Mouse (Mus musculus) layer of hippocampus, postnatal 14 days (tissue): ENCODE data around the gene Slc26a1. TPM values are rescaled to one million over a fixed set of nuclear protein-coding genes. Genes with fewer than 3 reads are reported as not detected.

ENCODE experiments used
- DNase-seq, 2 experiments: peaks; one replicate each; pipeline ENCODE4 v3.0.0; 2021 to 2022; ENCODE audit warnings: low spot score in 2 of 2, mixed read lengths in 1 of 2
- long read RNA-seq, 2 experiments: library from polyadenylated mRNA; stranded (forward); transcript quantifications; one replicate each; pipeline ENCODE4 v2.0.0; 2021
- total RNA-seq, 2 experiments: library from RNA; stranded (reverse); gene quantifications; 2 replicates each; pipeline ENCODE4 v1.2.3; 2021

Gene Slc26a1
- 1 to 10 TPM; 1.4 to 2.1 TPM for total RNA-seq
- long read RNA-seq, experiment 1, partial matches to known transcripts, result 0 of 2 reads
- long read RNA-seq, experiment 1, other reads (novel, unspliced or antisense), result 1 of 2 reads
- long read RNA-seq, experiment 2, partial matches to known transcripts, result 0 of 5 reads
- long read RNA-seq, experiment 2, other reads (novel, unspliced or antisense), result 5 of 5 reads

DNA sequence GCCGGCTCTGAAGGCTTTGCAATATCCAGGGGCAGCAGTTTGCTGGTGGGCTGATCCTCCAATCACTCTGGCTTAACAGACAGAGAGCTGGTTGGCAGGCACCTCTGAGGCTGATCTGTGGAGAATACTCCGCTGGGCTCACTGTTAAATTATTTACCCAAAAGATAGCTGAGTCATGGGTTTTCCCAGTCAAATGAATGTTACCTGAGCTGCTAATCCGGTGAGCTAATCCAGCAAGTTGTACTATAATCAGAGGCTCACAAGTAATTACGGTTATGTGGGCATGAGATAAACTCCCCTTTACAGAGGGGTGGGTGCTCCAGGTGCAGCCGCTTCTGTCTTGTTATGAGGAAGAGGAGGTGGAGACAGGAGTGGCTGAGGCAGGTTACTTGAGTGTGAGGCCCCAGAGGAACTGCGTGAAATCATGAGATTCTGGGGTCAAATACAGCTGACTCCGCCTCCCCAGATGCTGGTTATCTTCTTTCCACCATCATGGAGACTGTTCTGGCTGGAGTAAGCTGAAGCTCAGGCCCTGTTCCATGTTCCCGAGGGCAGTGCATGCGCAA, at the start of gene Slc26a1:
Gene Slc26a1, minus strand, starts transcription at position 319 of the 566 bp plus-strand sequence.
- DNase-seq, result no peak

DNA sequence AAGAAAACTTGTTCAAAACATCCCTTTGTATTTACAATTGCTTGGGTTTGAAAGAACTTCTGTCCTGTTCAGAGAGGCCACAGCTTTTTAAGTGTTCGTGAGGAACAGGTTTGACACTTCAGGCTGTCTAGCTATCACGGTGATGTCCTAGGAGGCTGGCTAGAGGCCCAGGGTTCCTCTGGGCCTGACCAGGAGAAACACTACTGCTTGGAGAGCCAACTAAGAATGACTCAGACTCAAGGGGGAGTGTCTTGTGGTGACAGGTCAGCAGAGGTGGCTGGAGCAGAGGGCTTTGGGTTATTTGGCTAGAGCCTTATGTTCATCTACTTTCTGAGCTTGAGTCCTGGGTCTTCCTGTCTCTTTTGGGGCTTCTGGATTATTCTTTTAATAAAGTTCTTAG, 48.6 kb upstream of the Slc26a1 start:
- DNase-seq, result no peak

DNA sequence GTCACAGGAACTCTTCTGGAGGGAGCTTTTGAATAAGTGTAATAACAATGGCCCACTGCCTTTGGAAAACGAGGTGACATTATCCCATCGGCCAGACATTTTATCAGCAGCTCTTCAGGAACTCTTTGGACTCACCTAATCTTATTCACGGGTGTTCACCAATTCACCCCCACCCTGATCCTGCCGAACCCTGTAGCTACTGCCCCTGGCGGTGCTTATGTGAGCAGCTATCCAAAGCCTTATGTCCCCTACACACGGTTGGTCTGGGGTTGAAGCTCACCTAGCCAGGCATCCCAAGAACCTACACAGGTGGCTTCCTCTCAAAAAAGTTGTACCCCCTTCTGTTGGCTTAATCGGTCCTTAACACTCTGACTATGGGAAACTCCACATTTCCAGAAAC, 44.4 kb upstream of the Slc26a1 start:
- no peak for DNase-seq

DNA sequence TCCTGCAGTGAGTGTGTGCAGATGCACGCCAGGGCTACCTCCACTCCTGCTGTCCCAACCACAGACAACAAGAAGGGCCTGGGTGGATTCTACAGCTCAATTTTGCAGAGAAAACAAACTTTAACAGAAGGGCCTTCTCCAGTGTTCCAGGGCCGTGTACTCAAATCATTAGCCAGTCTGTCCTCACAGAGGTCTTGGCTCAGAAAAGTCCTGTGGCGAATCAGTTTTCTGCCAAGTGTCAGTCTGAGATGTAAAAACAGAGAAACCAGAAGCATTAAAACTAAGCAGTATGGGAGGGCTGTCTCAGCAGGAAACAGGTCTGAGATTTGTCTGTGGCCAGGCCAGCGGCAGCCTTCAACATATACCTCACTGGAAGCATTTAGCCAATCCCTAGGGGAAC, 42.7 kb upstream of the Slc26a1 start:
- peak in 1 of 2 experiments; percentile 42 for DNase-seq

DNA sequence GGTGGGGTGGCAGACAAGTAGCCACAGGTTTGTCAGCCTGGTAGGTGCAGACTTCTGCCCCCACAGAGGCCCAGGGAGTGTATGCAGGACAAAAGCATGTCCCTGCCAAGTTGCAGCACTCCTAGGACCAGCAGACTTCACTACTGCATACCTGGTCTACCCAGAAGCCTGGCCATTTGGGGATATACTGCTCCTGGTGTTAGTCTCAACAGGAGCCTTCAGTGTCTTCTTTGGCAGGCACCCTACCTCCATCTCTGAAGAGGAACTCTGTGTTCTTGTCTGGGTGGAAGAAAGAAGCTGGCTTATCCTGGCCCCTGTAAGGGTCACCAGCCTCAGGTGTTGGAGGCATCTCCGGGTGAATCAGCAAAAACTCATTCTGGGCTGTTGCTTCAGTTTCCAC, 40.6 kb upstream of the Slc26a1 start:
- no peak for DNase-seq

DNA sequence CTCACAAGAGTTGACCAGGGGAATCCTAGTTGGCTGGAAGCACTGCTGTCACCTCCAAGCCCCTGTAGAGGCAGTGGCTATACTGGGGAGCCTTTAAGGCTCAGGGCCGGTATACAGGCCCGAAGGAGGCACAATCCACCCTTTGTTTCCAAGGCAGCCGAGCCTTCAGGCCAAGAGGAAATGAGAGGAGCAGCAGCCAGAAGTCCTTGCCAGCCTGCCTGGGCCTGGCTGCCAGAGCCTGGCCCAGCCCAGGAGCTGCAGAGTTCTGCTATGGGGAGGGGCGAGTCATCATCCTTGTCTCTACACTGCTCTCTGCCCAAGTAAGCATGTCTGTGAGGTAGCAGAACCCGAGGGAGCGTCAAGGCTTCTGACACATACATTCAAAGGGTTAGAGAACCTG, 38.8 kb upstream of the Slc26a1 start:
- DNase-seq, result peak in 1 of 2 experiments; percentile 74

DNA sequence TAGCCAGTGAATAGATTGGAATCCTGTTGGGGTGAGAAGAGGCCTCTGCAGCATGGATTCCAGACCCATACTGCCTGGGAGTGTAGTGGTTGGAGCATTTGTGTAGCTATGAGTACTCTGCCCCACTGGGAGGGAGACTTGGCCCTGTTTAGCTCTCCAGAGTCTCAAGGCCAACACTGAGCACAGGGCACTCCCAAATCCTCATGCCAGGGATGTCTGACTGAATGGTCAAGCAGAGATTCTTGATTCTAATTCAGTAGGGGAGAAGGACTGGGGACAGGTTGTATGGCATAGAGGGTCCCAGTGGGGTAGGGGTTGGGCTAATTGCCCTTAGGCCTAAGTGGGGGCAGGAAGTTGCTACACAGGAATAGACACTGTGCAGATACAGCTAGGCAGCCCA, 38.3 kb upstream of the Slc26a1 start:
- DNase-seq, result no peak

DNA sequence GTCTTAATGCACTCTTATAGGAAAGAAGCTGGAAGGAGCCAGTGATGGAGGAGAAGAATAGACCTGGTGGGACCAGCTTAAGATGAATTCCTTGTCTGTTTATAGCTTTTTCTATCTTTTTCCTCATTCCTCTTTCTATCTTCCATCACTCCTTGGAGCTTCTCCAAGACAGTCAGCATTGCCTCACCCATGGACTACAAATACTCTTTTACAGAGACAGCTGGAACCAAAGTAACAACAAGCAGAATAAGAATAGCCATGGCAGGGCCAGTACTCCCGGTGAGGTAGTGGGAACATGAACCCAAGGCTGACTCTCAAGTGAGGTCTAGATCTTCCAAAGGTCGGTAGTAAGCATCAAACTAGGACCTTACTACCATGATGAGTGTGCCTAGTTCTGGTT, 37.7 kb upstream of the Slc26a1 start:
- DNase-seq, result no peak

DNA sequence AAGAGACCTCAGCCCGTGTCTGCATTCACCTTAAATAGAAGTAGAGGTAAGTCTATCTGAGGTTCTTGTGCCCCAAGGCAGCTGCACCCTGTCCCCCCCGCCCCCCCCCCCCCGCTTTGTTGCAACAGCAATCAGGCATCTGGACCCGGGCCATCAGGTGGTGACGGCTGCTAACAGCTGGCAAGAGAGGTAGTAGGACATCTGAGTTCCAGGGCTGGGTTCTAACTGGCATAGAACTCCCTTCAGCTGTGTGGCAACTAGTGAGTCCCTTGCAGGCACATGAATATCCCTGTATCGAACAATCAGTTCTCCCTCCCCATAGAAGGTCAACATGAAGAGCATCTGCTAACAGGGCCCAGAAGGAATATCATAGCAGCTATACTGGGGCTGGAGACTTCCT, 36.6 kb upstream of the Slc26a1 start:
- no peak for DNase-seq

DNA sequence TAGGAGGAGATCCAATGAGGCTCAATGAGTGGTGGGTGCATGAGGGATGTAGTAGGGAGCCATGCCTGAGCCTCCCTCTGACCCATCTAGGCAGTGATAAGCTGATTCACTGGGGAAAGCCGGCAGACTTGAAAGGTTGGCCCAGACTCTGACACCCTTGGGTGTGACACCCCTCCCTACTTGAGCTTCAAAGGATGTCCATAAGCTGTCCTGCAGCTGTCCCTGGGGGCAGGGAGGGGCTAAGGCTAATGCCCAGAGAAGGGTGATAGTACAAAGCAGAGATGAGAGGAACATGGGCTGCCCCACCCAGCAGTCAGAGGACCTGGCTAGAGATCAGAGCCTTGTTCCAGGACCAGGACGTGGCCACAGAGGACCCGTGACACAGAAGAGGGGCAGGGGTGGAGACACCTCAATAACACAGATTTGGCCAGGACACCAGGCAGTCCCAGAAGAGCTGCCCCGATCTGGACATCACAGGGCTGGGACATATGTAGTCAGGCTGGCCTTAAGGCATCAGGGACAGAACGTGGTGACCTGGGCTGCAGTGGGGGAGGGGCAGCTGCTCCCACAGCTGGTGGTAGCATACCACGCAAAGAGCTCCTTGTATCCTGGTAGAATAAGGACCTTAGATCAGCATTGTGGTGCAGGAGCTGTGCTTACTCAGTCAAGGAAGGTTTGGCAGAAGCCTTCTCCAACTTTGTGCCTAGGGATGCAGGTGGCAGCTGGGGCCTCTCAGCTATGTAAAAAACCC, 33.8 kb upstream of the Slc26a1 start:
- DNase-seq, result no peak

DNA sequence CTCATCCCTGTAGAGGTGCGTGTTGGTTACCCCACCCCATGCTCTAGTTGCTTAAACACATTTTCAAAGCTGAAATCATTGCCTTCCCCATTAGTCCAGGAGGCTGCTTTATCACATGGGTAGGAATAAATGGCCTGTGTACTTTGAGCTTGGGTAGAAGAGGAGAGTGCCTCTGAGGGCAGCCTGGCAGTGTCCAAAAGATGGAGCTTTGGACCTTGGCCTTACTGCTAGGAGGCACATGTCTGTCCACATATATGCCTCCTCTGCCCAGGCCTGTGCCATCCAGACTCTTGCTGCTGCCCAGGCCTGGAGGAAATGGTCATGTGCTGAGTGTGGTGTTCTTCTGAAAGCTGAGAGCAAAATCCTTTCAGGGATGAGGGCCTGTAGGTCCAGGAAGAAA, 33.0 kb upstream of the Slc26a1 start:
- DNase-seq, result no peak

DNA sequence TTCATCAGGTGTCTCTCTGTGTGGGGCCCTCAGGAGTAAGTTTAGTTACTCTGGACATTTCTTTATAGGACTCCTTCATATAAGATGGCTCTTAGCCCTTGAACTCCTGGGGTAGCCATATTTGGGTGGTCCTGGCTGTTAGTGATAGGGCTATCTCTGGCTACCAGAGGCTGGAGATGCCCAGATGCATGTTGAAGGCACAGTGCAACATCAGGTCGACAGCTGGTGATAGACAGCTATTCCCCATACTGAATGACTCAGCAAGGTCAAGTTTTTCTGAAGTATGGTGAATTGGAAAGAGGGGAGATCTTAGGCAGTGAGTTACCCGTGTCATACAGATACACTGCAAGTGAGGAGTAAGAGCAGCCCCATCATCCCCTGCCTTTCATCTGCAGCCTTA, 32.4 kb upstream of the Slc26a1 start:
- DNase-seq, result no peak

DNA sequence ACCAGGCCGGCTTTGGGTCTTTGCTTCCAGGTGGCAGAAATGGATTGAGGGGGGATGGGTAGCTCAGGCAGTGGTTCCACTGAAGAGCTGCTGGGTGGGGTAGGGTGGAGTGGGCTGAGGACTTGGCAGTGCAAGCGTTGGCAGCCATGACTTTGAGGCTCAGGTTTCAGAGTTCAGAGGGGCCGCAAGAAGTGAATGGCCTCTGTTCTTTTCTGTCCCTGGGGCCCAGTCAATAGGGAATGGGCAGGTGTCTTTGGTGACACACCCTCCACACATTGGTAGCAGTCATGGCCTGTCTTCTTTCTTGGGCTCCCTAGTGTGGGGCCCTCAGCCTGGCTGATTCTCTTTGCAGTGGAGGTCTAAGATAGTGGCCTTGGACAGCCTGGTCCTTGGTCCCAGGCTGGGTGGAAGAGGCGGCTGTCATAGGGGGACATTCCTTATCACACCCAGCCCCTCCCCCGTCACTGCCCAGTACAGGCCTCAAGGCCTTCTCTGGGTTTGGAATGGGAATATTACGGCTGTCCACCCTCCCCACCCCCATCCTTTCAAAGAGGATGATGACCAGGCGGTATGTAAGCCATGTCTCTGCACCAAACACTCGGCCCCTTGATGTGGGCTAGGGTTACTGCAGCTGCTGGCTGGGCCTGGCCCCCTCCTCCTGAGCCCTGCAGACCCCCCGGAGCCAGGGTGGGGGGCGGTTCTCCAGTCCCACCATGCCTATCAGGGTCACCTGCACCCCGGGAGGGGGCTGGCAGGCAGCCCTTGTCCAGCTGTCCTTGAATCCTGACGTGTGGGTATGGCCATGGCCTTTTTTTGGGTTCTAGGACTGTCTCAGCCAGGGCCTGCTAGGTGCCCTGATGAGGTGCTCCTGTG, 28.6 kb upstream of the Slc26a1 start:
- DNase-seq, result no peak

DNA sequence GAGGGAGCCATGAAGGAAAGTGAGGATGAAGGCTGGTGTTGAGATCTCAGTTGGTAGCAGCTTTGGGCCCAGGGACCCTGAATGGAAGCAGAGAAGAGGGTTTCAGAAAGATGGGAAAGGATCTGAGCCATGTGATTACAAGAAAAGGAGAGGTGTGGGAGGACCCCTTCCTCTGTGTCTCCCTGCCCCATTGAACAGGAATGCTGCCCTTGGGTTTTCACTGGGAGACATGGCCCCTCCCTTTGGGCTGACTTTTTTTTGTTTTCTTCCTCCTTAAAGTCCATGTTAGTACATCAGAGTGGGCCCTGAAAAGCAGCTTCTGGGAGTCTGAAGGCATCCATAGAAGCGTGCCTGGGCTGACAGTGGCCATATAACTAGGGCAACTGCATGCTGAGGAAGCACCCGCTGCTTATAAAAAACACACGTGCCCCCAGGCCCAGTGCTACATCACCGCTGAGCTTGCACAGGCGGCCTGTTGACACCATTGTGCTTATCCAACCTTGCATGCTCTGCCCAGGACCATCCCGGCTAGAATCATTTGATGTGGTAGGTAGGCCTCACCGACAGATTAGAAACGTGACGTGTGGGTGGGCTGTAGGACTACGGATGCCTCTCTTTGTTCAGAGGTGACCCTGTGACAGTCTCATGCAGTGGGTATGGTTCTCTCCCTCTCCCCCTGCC, 26.1 kb upstream of the Slc26a1 start:
- no peak for DNase-seq

DNA sequence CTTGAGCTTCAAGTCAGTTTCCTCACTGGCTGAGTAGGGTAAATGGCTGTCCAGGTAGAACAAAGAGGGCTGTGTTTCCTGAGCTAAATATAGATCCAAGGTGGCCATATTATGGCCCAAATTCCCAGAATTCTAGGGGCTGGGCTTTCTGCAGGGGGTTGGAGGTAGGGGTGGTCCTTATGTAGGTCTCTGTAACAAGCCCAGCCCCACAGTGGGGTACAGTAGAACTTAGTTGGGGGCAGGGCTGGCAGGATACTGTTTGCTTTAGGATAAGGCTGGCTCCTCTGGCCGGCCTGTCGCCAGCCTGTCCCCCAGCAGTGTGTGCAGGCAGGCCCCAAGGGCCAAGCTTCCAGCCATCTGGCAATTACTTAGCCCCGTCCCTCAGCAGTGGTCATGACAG, 25.0 kb upstream of the Slc26a1 start:
- DNase-seq, result no peak

DNA sequence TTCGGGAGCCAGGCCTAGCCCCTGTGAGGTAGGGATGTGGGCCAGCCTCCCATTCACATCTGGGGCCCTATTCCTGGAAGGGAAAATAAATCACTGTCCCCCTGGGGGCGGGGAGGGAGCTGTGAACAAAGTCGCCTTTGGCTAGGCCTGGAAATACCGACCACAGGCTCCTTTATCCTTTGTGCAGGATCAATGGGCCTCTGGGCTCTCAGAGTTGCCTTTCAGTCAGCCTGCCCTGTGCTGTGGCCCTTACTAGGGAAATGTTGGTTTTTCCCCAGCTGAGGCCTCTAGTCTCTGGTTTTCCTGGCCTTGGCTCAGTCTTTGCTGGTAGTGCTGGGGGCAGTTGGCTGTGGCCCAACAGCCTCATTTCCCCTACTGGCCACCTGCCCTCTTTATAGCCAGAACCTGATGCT, 22.0 kb upstream of the Slc26a1 start:
- DNase-seq, result peak; percentile 57 to 84

DNA sequence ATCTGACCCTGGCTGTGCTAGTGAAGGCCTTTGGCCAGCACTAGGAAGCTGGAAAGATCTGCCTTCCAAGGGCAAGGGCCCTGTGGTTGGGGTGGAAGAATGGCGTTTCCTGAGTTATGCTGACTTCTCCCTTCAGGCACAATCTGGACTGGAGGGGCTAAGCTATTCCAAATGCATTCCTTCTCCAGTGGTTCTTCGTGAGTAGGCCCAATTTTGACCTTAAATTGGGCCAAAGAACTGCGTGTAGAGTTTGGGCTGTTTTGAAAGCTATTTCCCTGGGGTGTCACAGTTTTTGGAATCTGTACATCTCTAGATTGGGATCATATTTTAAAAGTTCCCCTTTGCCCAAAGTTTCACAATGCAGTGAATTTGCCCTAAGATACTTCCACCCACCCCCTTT, 21.2 kb upstream of the Slc26a1 start:
- no peak for DNase-seq

DNA sequence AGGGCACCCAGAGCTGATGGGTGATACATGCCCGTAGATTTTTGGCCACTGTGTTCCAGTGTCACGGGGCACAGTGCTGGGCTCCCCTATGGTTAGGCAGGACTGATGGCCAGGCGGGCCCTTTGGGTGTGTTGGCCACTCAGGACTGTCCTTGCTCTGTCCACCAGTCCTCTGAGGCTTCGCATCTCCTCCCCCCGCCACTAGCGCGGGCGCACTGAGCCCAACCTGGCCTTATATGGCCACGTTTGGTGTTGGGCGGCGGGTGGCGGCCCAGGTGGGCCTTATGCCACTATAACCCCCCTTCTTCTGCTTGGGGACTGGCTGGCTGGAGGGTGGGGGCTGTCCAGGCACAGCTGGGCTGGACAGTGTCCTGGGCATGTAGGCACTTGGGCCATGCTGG, 20.5 kb upstream of the Slc26a1 start:
- no peak for DNase-seq

DNA sequence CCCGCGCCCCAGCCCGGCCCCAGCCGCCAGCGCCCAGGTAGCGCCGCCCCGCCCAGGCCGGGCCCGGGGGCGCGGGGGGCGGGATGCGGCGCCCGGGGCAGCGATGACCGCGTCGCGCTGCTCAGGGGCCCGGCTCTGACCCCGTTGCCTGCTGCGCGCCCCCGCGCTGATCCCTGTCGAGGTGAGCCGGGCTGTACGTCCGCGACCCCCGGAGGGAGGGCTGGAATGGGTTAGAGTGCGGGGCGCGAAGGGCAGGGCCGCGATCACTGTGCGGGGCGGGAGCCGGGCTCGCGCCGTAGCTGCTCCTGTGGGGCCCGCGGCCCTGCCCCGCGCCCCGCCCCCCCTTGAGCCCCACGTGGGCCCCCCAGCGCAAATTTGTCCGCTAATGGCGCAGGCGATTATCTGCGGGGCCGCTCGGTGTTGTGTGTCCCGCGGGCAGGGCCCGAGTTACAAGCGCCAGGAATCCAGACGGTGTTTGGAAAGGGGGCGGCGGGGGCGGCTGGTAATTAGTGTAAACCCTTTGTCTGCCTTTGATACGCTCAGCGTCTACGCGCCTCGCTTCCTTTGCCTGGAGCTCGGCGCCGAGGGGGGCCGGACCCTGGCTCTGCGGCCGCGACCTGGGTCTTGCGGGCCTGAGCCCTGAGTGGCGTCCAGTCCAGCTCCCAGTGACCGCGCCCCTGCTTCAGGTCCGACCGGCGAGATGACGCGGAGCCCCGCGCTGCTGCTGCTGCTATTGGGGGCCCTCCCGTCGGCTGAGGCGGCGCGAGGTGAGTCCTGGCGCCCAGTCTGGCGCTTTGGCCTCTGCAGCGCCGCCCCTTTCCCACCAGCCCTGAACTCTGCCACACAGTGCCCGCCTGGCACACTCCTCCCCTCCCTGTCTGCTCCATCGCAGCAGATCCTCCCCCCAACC, 19.2 kb upstream of the Slc26a1 start:
- DNase-seq, result peak in 1 of 2 experiments; percentile 50

DNA sequence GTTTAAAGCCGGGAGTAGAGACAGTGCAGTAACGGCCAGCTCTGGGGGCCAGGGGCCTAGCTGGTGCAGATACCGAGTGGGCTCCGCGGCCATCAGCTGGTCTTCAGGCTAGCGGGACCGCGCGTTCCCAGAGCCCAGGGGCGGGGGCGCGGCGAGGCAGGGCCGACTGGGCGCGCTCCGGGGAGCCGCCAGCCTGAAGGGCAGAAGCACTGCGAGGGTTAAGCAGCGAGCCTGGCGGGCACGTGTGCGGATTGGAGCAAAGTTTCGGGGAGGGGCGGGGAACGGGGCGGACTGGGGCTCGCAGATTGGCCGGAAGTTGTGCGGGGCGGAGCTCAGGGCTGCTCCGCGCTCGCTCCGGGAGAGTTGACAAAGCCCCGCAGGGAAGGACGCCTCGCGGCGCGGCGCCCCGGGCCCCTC, 18.5 kb upstream of the Slc26a1 start:
- peak; percentile 61 to 77 for DNase-seq
